Mouse (Mus musculus) heart, embryonic 10.5 days (tissue): ENCODE results near the gene Olfr731. TPM values are rescaled to one million over a fixed set of nuclear protein-coding genes. Genes with fewer than 3 reads are reported as not detected.

Experiments
- DNase-seq: peaks from one replicate; pipeline ENCODE4 v3.0.0-alpha.2; 2017; ENCODE audit warnings: low spot score
- H3K27ac ChIP-seq: fragments of 300-500 bp; sonication (generic); 2 replicates; pipeline ENCODE4 v1.5.1; 2016; ENCODE audit warnings: mild to moderate bottlenecking
- H3K27me3 ChIP-seq: fragments of 300-500 bp; sonication (generic); 2 replicates; pipeline ENCODE4 v1.6.1; 2016; ENCODE audit warnings: mild to moderate bottlenecking; ENCODE audit not compliant: poor library complexity, insufficient read depth, severe bottlenecking
- H3K36me3 ChIP-seq: fragments of 300-500 bp; sonication (generic); 2 replicates; pipeline ENCODE4 v1.6.1; 2016; ENCODE audit warnings: mild to moderate bottlenecking, moderate library complexity
- H3K4me1 ChIP-seq: fragments of 300-500 bp; sonication (generic); 2 replicates; pipeline ENCODE4 v1.6.1; 2016; ENCODE audit warnings: mild to moderate bottlenecking
- H3K4me3 ChIP-seq: fragments of 300-500 bp; sonication (generic); 2 replicates; pipeline ENCODE4 v1.5.1; 2016; ENCODE audit warnings: mild to moderate bottlenecking, moderate library complexity
- H3K9me3 ChIP-seq: fragments of 300-500 bp; sonication (generic); 2 replicates; pipeline ENCODE4 v1.6.1; 2016; ENCODE audit warnings: mild to moderate bottlenecking, moderate library complexity
- WGBS: fragments of 180-500 bp; shearing (Covaris S2); methylation state at CpG from one replicate; pipeline ENCODE4 v1.1.7; 2016; 5-methylcytosine and 5-hydroxymethylcytosine counted together
- polyA plus RNA-seq: library from polyadenylated mRNA; unstranded; fragments of >200 nt; fragmentation: Nextera tagmentation; extraction: Ambion mirVana; gene quantifications from 2 replicates; pipeline ENCODE4 v1.2.1, GENCODE M21; 2016

Olfr731 gene
- polyA plus RNA-seq, result not detected in 2 replicates

DNA sequence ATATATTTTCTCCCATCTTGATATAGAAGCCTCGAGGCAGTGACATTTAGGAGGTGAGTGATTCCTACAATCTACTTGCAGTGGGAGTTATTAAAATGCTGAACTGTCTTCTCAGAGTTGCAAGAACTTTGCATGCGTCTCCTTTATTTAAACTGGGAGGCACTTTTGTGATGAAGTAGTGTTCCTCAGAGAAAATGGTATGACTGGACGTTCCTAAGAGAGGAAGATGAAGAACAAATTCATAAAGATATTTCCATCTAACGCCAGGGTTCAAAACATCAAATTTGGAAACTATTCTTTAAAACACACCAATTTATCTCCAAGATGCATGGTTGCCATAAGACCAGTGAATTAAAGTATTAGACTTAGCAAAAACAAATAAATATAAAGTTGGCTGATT, at the start of gene Olfr731:
Gene Olfr731 (minus strand): TSS at position 101 of the 400 bp plus-strand sequence.
- no peaks in the 10 kb centered on the region for H3K9me3 ChIP-seq
- no peak for DNase-seq
- no peaks in the 10 kb centered on the region for H3K36me3 ChIP-seq
- no peaks in the 10 kb centered on the region for H3K4me1 ChIP-seq
- H3K27me3 ChIP-seq, result no peaks in the 10 kb centered on the region
- 80% methylated on average over 4 of the region's 4 CpGs for WGBS
- H3K27ac ChIP-seq, result no peak within 1 kb of the TSS
- no peak within 1 kb of the TSS for H3K4me3 ChIP-seq

DNA sequence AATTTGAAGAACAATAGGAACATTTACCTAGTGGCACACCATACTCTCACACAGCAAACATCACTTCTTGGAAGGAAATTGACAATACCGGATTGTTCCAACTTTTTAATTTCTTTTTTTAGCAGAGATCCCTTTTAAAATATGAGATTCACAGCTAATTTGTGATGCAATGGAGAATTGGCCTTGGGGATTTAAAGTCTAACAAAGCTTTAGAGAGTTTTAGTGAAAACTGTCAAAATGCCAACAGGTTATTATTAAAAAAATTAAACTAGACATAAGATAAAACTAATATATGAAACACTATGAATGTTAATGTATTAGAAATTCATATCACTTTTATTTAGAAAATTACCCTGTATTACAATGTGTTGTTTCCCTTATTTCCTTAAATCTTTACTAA, 42.4 kb upstream of the Olfr731 start, which contains the start of gene Olfr732:
Gene Olfr732 (minus strand): TSS at position 101 of the 400 bp plus-strand sequence.
- H3K27me3 ChIP-seq, result no peaks in the 10 kb centered on the region
- H3K4me1 ChIP-seq, result no peaks in the 10 kb centered on the region
- DNase-seq, result no peak
- H3K27ac ChIP-seq, result no peak within 1 kb of the TSS
- H3K4me3 ChIP-seq, result no peak within 1 kb of the TSS
- no peaks in the 10 kb centered on the region for H3K36me3 ChIP-seq
- WGBS, result 90% methylated on average over 1 of the region's 1 CpGs
- no peaks in the 10 kb centered on the region for H3K9me3 ChIP-seq

DNA sequence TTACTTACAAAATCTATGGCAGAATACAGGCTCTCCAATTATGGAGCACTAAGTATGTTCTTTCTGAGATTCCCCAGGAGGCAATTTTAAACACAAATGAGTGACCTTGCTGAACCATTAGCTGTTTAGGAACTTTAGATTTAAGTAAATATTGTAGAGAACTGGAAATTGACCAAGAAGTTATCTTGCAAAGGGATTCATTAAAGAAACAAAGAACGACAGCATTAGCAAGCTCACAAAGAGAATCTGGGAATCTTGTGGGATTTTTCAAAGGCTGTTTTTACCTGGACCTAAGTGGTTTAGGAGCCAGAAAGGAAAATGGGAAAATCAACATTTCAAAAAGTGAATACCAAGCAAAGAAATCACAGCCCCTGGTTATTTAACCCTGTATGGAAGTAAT, 53.6 kb downstream of the Olfr731 start, which contains the start of gene Olfr730:
Gene Olfr730 (minus strand): TSS at position 101 of the 400 bp plus-strand sequence.
- H3K4me1 ChIP-seq, result no peaks in the 10 kb centered on the region
- 45% methylated on average over 1 of the region's 1 CpGs for WGBS
- H3K27ac ChIP-seq, result no peak within 1 kb of the TSS
- no peak for DNase-seq
- H3K27me3 ChIP-seq, result no peaks in the 10 kb centered on the region
- no peaks in the 10 kb centered on the region for H3K36me3 ChIP-seq
- no peak within 1 kb of the TSS for H3K4me3 ChIP-seq
- H3K9me3 ChIP-seq, result no peaks in the 10 kb centered on the region

Other genes with a start within 250 kb of the Olfr731 start
- gene Olfr725, start 201.5 kb downstream of the Olfr731 start, polyA plus RNA-seq, result not detected in 2 replicates
- not detected in 2 replicates for gene Olfr726, start 150.9 kb downstream of the Olfr731 start, polyA plus RNA-seq
- gene Olfr727, start 118.7 kb downstream of the Olfr731 start, polyA plus RNA-seq, result not detected in 2 replicates
- not detected in 2 replicates for gene Olfr728, start 99.2 kb downstream of the Olfr731 start, polyA plus RNA-seq
- not detected in 2 replicates for gene Olfr729, start 89.0 kb downstream of the Olfr731 start, polyA plus RNA-seq
- not detected in 2 replicates for gene Olfr730, start 53.7 kb downstream of the Olfr731 start, polyA plus RNA-seq
- not detected in 2 replicates for gene Olfr732, start 42.3 kb upstream of the Olfr731 start, polyA plus RNA-seq
- not detected in 2 replicates for gene Olfr733, start 59.7 kb upstream of the Olfr731 start, polyA plus RNA-seq
- not detected in 2 replicates for gene Olfr734, start 84.9 kb upstream of the Olfr731 start, polyA plus RNA-seq
- not detected in 2 replicates for gene Olfr735, start 107.0 kb upstream of the Olfr731 start, polyA plus RNA-seq
- not detected in 2 replicates for gene Tlr11, start 116.0 kb upstream of the Olfr731 start, polyA plus RNA-seq
- not detected in 2 replicates for gene Olfr736, start 139.3 kb upstream of the Olfr731 start, polyA plus RNA-seq
- not detected in 2 replicates for gene Olfr738, start 165.7 kb upstream of the Olfr731 start, polyA plus RNA-seq
- not detected in 2 replicates for gene Olfr739, start 176.8 kb upstream of the Olfr731 start, polyA plus RNA-seq
- not detected in 2 replicates for gene Olfr740, start 203.7 kb upstream of the Olfr731 start, polyA plus RNA-seq
- not detected in 2 replicates for gene Olfr741, start 230.9 kb upstream of the Olfr731 start, polyA plus RNA-seq